Mouse (Mus musculus): ENCODE data around the gene Grm1.
A peak's percentile ranks its signal among the peaks of the same experiment; 100 is the strongest.

The Grm1 gene

GRCm38 (mm10) chr10:10734561-10734960 lies 347.6 kb downstream of the Grm1 start:
- DNase-seq (ENCODE audit: low read depth, low spot score): no peak

GRCm38 (mm10) chr10:10733092-10733491 lies 349.1 kb downstream of the Grm1 start:
- no peak for DNase-seq (ENCODE audit: low read depth, low spot score)

GRCm38 (mm10) chr10:10726501-10726900 lies 355.7 kb downstream of the Grm1 start:
- DNase-seq (ENCODE audit: low read depth, low spot score): no peak

GRCm38 (mm10) chr10:10710837-10711236 lies 371.3 kb downstream of the Grm1 start:
- DNase-seq (ENCODE audit: low read depth, low spot score): no peak

- DNase-seq (ENCODE audit: low read depth, low spot score): no peak
Observed at GRCm38 (mm10) chr10:10710359-10710758, 371.8 kb downstream of the Grm1 start.

- DNase-seq (ENCODE audit: low read depth, low spot score): no peak
Observed at GRCm38 (mm10) chr10:10708031-10708430, 374.1 kb downstream of the Grm1 start.

- DNase-seq (ENCODE audit: low read depth, low spot score): no peak
Observed at GRCm38 (mm10) chr10:10701326-10701725, 380.8 kb downstream of the Grm1 start.

GRCm38 (mm10) chr10:10700903-10701302 lies 381.3 kb downstream of the Grm1 start:
- DNase-seq (ENCODE audit: low read depth, low spot score): no peak

GRCm38 (mm10) chr10:10697497-10697896 lies 384.7 kb downstream of the Grm1 start:
- DNase-seq (ENCODE audit: low read depth, low spot score): no peak

- no peak for DNase-seq (ENCODE audit: low read depth, low spot score)
Observed at GRCm38 (mm10) chr10:10689668-10690223, 392.4 kb downstream of the Grm1 start.

GRCm38 (mm10) chr10:10688907-10689667 lies 393.1 kb downstream of the Grm1 start:
- peak; percentile 5 for DNase-seq (ENCODE audit: low read depth, low spot score)

- no peak for DNase-seq (ENCODE audit: low read depth, low spot score)
Observed at GRCm38 (mm10) chr10:10681048-10681447, 401.1 kb downstream of the Grm1 start, which contains the start of gene Gm10944. TSS of gene Gm10944 (plus strand) at chr10:10681348.

GRCm38 (mm10) chr10:10659976-10660375 lies 422.2 kb downstream of the Grm1 start:
- DNase-seq (ENCODE audit: low read depth, low spot score): no peak

- no peak for DNase-seq (ENCODE audit: low read depth, low spot score)
Observed at GRCm38 (mm10) chr10:10659161-10659560, 423.0 kb downstream of the Grm1 start.

- no peak for DNase-seq (ENCODE audit: low read depth, low spot score)
Observed at GRCm38 (mm10) chr10:10656621-10657020, 425.5 kb downstream of the Grm1 start.

- no peak for DNase-seq (ENCODE audit: low read depth, low spot score)
Observed at GRCm38 (mm10) chr10:10655991-10656390, 426.2 kb downstream of the Grm1 start.

All from embryo, embryonic 11.5 days (tissue).